Mouse (Mus musculus) monocyte, adult 5-6 weeks (primary cell): ENCODE measurements around the gene Tead1. TPM values are rescaled to one million over a fixed set of nuclear protein-coding genes. Genes with fewer than 3 reads are reported as not detected.

Experiments used
- ATAC-seq: fragments of 153-309, 156-312 bp; replicated peaks from 2 replicates; pipeline ENCODE4 v1.8.0; 2017; ENCODE audit warnings: mild to moderate bottlenecking; ENCODE audit not compliant: low TSS enrichment, insufficient number of reproducible peaks, severe bottlenecking, poor library complexity, low FRiP score
- total RNA-seq: library from RNA; stranded (forward); fragments of 200-1000, 200-491, 200-594 nt; gene quantifications from 3 replicates; pipeline ENCODE4 v1.2.3, GENCODE M21; 2017

The Tead1 gene
- total RNA-seq, 1 experiment from 2014 or later: not detected

GRCm38 (mm10) chr7:112830946-112831345 is 151.8 kb downstream of the Tead1 start:
- no peak for ATAC-seq

- no peak for ATAC-seq
Observed at GRCm38 (mm10) chr7:112831446-112831845, 152.3 kb downstream of the Tead1 start.

GRCm38 (mm10) chr7:112833132-112833531 is 154.0 kb downstream of the Tead1 start:
- ATAC-seq: no peak

- no peak for ATAC-seq
Observed at GRCm38 (mm10) chr7:112836076-112836475, 157.0 kb downstream of the Tead1 start.

GRCm38 (mm10) chr7:112838131-112838530 is 159.0 kb downstream of the Tead1 start:
- no peak for ATAC-seq

GRCm38 (mm10) chr7:112840351-112840750 is 161.2 kb downstream of the Tead1 start:
- ATAC-seq: no peak

- no peak for ATAC-seq
Observed at GRCm38 (mm10) chr7:112840890-112841289, 161.8 kb downstream of the Tead1 start.

GRCm38 (mm10) chr7:112841484-112841883 is 162.4 kb downstream of the Tead1 start:
- no peak for ATAC-seq

GRCm38 (mm10) chr7:112841886-112842285 is 162.8 kb downstream of the Tead1 start:
- ATAC-seq: no peak

GRCm38 (mm10) chr7:112851281-112851744 is 172.2 kb downstream of the Tead1 start:
- no peak for ATAC-seq

- ATAC-seq: no peak
Observed at GRCm38 (mm10) chr7:112852149-112852839, 173.2 kb downstream of the Tead1 start.

GRCm38 (mm10) chr7:112853857-112854256 is 174.7 kb downstream of the Tead1 start:
- ATAC-seq: no peak

- no peak for ATAC-seq
Observed at GRCm38 (mm10) chr7:112854516-112854915, 175.4 kb downstream of the Tead1 start.

- no peak for ATAC-seq
Observed at GRCm38 (mm10) chr7:112855419-112855818, 176.3 kb downstream of the Tead1 start.

- no peak for ATAC-seq
Observed at GRCm38 (mm10) chr7:112856121-112856571, 177.0 kb downstream of the Tead1 start.

- ATAC-seq: no peak
Observed at GRCm38 (mm10) chr7:112856583-112856982, 177.5 kb downstream of the Tead1 start.

- no peak for ATAC-seq
Observed at GRCm38 (mm10) chr7:112859887-112860286, 180.8 kb downstream of the Tead1 start.

- no peak for ATAC-seq
Observed at GRCm38 (mm10) chr7:112862086-112862485, 183.0 kb downstream of the Tead1 start.

GRCm38 (mm10) chr7:112864188-112864587 is 185.1 kb downstream of the Tead1 start:
- no peak for ATAC-seq

- ATAC-seq: no peak
Observed at GRCm38 (mm10) chr7:112865739-112866138, 186.6 kb downstream of the Tead1 start.
